Mouse (Mus musculus): Measurements from ENCODE around the gene Kbtbd6.
"Not testable (repeated sequence)": the region's sequence is repeated elsewhere in the genome, so short reads cannot be mapped to it uniquely, and the experiment has no call there.

DNA sequence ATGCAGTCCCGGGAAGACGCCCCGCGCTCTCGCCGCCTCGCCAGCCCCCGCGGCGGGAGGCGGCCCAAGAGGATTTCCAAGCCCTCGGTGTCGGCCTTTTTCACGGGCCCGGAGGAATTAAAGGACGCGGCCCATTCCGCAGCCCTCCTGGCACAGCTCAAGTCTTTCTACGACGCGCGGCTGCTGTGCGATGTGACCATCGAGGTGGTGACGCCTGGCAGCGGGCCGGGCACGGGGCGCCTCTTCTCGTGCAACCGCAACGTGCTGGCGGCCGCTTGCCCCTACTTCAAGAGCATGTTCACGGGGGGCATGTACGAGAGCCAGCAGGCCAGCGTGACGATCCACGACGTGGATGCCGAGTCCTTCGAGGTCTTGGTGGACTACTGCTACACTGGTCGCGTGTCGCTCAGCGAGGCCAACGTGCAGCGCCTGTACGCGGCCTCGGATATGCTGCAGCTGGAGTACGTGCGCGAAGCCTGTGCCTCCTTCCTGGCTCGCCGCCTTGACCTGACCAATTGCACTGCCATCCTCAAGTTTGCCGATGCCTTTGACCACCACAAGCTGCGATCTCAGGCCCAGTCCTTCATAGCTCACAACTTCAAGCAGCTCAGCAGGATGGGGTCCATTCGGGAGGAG lies 24.8 kb upstream of the Kbtbd6 start:
- not testable (repeated sequence) for TF ChIP-seq CTCF (IDR thresholded peaks at IDR 0.05; ENCODE audit: control insufficient read depth, insufficient read depth, insufficient read length); MAX (IDR thresholded peaks at IDR 0.05); CEBPB (IDR thresholded peaks at IDR 0.05; ENCODE audit: low read depth); USF1 (IDR thresholded peaks at IDR 0.05; ENCODE audit: low read depth); MYOG (IDR thresholded peaks at IDR 0.05; ENCODE audit: control insufficient read depth, extremely low read depth, insufficient read length); MYOD1 (IDR thresholded peaks at IDR 0.05; ENCODE audit: control insufficient read depth, insufficient read length, low read depth); FOSL1 (IDR thresholded peaks at IDR 0.05; ENCODE audit: insufficient read depth, low read length, poor library complexity, severe bottlenecking)
